Mouse (Mus musculus) gastrocnemius, postnatal 4 days (tissue): Measurements from ENCODE around the gene Prkg1. TPM values are rescaled to one million over a fixed set of nuclear protein-coding genes. Genes with fewer than 3 reads are reported as not detected.
A peak's percentile ranks its signal among the peaks of the same experiment; 100 is the strongest.

ENCODE experiments used
- DNase-seq, 2 experiments: peaks; one replicate each; pipeline ENCODE4 v3.0.0; 2021 to 2022; ENCODE audit warnings: low spot score in 2 of 2, mixed read lengths in 2 of 2
- total RNA-seq, 2 experiments: library from RNA; stranded (reverse); gene quantifications; 2 replicates each; pipeline ENCODE4 v1.2.3; 2021

Prkg1 gene
- total RNA-seq, 2 experiments from 2014 or later, result 42.3 to 50.1 TPM

DNA sequence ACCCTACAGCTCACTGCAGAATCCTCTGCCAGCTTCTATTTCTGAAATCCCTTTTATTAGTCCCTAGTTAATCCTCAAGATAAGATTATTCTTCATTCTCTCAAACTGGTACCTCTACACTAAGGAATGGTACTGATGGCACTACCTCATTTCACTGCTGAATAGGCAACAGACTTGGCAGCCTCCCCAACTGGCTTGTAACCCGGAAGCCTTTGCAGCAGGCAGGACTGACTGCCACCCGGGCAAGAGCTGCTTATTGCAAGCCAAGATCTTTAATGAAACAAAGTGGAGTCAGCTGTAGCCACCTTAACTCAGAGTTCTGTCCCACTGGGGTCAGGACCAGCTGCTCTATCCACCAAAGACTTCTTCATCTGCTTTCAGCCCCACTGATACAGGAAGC lies 117.3 kb downstream of the Prkg1 start:
- no peak for DNase-seq

DNA sequence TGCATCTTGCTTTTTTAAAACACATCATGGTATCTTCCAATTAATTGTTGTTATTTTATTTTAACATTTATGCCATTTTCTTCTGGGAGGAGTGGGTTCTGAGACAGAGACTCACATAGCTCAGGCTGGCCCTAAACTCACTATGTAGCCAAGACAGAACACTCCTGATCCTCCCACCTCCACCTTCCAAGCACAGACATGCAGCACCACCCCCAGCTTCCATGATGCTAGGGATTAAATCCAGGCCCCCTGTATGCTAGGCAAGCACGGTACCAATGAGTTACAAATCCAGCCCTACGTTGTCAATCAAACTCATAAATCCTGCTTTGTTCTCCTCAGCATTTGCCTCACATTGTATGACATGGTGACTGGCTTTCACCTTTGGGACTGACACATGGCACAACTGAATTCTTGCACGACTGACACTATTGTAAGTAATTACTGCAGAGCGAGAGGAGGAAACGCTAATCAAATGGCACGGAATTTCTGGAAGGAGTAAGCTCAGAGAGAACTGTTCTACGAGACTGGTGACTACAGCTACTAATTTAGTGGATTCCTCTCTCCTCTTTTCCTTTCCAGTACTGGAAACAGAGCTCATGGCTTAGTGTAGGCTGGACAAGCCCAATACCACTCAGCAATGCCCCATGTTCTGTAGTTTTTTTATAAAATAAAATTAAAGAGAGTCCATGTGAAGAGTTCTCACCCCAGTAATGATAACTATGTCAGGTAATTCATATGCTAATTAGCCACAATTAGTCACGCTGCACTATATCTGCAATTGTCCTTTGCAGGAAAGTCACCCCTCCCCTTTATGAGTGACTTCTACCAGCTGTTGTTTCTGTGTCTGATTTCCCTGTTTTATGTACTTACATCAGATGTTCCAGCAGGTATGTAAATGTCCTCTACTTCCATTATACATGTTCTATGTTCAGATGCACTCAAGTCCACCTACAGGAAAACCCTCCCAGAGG lies 133.6 kb downstream of the Prkg1 start:
- no peak for DNase-seq

DNA sequence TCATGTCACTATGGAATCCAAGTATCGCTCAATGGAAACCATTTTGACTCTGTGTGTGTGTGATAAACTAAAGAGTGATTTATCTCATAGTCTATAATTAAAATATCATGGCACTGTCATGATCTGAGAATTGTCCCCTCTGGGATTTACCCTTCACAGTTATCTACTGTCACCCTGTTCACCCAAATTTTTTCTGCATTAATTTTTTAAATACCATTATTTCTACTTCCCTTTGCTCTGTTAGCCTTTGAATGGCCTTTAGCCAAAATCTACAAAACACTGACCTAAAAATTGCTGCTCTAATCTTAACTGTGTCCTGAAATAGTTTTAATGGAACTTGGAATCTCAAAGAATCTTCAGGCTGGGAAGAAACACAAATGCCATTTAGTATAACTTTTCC lies 143.1 kb downstream of the Prkg1 start:
- no peak for DNase-seq

DNA sequence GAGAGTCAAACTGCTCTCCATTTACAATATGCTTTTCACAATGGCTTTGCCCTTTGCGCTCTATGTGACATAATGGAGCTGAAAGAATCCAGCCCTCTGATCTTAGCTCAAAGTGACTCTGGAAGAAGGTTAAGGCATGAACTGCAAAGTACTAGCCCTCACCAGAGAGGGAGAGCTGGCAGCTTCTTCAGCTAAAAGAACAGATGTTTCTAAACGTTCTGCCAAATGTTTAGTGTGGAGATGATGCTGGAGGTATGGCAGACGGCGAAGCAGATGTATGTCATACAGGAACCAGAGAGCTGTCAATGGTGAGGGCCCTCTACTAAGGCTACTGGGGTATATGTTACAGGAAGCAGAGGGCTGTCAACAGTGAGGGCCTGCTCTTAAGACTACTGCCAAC lies 148.0 kb downstream of the Prkg1 start:
- no peak for DNase-seq

DNA sequence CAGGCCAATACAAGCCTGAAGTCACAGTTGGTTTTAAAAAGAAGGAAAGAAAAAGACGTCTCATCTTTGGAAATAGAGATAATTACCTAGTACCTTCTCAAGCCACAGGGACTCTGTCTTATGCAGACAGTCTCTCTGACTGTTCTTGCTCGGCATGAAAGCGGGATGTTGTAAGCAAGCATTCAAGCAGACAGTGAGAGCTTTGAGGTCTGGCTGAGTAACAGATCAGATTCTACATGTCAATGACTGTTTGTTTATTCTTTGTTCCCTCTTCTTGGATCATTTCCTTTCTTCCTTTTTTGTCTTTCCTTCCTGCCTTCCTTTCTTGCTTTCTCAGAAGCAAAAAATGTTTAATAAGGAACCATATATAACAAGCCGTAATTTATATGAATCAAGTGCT lies 148.7 kb downstream of the Prkg1 start:
- no peak for DNase-seq

DNA sequence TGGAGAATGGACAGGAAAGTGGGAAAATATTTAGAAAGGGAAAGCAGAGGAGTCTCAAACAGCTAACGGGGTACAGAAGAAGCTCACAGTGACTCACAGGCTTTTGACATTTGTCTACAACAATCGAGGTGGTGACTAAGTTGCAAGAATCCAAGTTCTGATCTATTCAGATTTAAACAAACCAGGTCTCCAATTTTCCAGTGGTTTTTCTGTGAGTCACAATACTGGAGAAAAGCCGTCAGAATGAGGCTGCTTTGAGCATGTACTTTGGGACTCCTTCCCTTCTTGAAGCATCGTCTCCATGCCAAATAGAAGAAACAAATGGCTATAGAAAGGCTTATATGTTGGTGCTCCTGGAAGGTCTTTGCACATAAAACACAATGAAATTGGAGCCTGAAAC lies 151.7 kb downstream of the Prkg1 start:
- DNase-seq, result no peak

DNA sequence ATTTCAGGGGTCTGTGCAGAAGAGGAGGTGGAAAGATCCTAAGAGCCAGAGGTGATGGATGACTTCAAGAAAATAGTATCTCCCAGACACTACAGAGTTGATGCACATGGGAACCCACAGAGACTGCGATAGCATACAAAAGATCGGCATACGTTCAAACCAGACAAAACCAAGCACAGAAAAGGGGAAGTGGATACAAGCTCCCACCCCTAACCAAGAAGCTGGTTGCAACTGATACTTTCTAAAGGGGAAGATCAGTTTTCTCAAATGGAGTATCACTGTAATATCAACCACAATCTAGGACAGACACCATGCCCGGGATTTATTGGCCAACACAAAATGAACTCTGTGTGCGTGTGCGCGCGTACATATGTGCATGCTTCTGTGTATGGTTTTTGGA lies 162.3 kb downstream of the Prkg1 start:
- DNase-seq, result no peak

DNA sequence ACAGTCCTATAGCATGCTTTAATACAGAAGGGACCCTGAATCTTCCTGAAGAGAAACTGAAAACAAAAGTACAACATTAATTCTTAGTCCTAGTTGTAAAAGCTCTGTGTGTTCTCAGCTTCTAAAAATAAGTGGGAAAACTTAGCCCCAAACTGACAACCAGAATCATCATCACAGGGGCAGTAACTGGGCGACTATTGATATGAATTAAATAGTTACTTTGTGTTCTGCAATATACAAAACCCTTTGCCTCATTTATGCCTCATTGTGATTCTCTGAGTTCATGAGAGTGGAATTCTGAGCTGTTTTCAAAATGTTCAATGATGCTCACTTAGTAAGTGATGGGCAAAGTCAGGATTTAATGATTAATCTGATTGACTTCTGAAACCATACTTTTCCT lies 170.8 kb downstream of the Prkg1 start:
- DNase-seq, result no peak

DNA sequence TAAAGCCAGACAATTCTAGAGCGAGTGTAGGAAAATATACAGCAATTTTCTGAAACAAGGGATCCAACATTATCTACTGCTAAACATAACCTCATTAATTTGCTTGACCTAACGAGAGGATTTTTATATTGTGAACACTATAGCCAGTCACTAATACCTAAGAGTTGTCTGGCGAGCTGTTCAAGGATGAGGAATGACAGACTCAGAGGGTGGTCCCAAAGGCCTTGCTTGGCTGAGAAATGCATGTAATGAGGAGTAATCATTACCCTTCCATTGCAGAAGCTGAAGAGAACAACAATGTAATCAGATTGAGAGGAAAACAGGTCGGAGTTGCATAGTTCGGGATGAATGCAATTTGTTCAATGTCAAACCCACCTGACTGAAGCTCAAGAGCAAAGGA lies 174.1 kb downstream of the Prkg1 start:
- no peak for DNase-seq

DNA sequence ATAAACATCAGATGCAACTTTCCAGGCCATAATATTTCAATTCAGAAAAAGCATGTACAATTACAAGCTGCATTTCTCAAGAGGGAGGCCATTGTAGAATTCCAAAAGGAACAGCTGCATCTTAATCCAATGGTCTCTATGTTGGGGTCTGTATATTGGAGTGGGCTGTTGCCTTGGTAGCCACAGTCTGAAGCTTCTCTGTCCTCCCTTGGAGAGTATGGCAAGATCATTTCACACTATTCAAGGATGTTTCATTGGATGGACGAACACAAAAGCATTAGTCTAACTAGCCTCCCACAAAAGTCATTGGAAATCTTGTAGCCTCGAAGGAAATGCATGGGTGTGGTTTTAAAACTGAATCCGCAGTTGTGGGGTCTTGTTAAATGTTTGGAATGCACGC lies 187.7 kb downstream of the Prkg1 start:
- no peak for DNase-seq

DNA sequence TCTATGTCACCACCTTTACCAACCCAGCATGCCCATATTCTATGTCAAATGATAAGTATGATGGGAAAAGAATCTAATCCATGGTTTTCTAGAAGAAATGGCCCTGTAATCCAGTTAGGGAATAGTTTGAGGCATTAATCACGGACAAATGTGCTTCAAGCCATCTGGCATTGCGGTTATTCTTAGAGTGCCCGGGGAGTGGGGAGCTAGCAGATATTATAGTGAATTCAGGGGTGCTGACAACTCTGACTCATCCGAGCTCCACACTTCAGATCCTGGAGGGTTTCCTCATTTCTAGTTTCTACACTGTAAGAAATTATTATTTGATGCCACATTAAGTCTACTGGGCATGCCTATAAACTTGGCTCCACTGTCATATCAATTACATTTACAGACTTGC lies 200.5 kb downstream of the Prkg1 start:
- DNase-seq, result no peak

DNA sequence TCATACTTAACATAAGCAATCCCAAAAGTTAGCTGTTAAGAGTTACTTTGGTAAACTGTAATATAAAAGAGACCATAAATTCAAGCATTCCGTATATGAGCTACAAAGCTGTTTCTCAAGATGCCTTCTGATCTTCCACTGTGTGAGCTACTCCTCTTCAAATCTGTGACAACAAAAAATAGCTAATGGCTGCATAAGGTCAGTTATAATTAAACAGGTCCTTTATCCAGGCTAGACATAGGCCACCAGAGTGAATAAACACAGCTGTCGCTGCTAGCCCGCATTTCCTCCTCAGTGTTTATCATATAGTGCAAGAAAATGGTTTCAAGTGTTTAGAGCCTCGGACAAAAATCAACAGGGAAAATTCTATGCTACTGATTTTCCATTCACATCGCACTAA lies 218.8 kb downstream of the Prkg1 start:
- DNase-seq, result no peak

DNA sequence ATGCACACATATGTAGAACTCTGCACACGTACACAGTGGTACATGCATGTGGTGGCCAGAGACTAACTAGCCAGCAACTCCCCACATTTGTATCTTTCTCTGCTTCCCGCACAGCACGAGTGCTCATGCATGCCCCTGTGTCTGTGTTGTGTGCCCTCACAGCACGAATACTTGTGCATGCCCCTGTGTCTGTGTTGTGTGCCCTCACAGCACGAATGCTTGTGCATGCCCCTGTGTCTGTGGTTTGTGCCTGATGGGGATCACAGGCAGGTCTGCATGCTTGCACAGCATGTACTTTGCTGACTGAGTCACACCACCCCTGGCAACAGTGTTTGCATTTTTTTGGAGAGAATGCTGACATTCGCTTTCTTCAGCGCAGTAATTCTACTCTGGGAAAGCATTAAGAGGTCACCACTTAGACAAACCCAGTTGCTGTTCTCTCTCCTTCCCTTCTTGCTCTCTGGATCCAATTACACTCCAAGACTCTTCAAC lies 233.5 kb downstream of the Prkg1 start:
- no peak for DNase-seq

DNA sequence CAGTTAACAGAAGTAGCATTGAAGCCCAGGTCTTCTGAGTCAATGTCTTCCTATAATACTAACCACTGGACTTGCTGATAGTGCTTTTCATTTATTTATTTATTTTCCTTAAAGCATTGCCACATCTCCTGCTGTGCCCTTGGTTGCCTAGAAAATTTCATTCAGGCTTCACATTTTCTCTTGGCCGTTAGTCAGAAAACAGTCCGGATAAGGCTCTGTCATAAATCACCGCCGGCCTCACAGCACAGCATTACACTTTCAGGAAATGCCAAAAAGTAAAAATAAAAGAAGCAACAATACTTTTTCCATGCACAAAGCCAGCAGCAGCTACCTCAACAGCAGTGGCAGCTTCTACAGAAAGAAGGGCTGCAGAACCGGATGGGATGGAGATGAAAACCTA lies 234.2 kb downstream of the Prkg1 start:
- peak in 1 of 2 experiments; percentile 9 for DNase-seq

DNA sequence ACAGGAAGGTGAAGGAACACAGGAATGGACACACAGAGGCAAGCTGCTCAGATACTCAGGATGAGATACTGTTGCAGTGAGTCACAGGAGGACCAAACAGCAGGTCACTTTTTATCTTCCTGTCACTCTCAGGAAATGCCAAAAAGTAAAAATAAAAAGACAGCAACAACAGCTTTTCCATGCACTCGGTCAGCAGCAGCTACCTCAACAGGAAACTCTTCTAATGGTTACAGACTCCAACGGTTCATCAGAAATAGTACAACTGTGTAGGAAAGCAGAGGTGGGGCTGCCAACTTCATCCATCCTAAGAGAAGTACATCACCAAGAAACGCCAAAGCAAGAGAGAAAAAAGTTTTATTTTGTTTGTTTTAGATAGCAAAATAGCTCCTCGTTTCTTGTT lies 234.9 kb downstream of the Prkg1 start:
- no peak for DNase-seq

DNA sequence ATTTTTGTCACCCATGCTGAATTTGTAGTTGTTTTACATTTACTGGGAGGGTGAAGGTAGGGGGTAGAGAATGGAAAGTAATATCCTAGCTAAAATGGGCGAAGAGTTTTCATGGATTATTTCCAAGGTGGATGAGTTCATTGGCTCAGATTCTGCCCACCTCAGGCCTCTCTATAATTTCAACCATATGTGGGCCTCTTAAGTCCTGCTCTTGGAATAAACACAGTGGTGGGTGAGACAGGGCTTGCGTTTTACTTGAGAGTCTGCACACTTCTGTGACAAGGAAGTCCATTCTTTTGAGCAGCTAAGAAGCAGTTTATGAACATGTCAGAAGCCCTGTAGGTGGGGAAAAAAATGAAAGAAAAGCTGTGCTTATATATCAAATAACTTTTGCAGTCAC lies 250.3 kb downstream of the Prkg1 start:
- DNase-seq, result no peak

DNA sequence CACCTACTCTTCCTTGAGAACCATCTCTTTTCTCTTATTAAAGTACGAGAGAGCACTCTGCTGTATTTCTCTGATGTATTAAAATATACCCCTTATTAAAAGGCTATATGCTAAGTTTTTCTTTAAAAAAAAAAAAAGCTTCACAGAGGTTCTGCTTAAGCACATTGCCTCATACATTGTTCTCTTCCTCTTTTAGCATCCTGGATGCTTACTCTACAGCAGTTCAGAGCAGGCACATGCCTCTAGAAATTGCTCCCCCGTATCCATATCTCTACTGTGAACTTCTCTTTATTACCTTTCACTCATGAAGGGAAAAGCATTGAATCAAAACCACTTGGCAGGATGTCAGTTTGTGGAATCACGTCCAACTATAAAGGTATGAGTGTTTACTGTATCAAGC lies 257.0 kb downstream of the Prkg1 start:
- no peak for DNase-seq

DNA sequence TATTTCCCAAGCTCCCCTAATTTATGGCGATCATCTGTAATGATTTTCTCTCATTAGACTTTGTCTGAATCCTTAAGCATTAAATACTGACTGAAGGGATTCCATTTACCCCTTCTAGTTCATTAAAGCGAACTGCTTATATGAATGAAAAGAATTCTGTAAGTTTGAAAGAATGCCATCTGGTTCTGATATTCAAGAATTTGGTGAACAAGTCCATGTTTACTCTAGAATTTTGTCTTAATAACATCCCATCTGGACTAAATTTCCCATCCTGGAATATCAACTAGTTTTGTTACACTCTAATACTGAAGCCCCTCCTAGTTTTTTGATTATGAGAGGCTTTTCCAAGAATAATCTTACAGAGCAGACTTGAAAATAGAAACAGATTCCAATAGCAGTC lies 258.5 kb downstream of the Prkg1 start:
- no peak for DNase-seq

DNA sequence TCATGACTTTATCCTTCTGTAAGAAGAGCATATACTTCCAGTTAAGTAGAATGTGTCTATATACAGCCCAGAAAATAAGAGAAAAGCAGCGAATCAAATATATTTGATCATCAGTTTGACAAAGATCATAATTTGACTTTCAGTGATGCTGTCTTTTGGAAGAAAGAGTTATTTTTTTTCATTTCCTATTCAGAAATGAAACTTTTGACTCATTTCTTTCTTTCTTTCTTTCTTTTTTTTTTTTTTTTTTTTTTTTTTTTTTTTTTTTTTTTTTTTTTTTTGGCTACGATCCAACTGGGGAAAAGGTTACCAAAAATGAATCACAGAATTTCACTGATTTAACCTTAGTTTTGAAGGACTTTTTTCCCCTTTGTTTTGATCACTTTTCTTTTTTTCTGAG lies 259.8 kb downstream of the Prkg1 start:
- DNase-seq, result no peak

DNA sequence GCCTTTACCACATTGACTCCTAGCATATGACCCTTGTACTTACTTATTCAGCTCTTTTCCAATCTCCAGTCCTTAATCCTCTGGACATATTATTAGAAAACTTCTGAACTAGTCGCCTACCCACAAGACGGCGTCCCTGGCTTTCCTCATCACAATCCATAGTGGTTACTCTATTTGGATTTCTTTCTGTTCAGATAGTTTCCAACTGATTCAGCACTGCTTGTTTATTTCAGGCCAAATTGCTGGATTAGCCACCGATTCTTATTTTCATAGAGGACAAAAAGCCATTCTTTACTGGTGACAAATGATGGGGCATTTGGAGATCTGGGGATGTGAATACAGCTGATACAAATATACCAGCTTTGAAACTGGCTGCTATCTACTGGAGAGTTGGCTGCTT lies 267.4 kb downstream of the Prkg1 start:
- no peak for DNase-seq

DNA sequence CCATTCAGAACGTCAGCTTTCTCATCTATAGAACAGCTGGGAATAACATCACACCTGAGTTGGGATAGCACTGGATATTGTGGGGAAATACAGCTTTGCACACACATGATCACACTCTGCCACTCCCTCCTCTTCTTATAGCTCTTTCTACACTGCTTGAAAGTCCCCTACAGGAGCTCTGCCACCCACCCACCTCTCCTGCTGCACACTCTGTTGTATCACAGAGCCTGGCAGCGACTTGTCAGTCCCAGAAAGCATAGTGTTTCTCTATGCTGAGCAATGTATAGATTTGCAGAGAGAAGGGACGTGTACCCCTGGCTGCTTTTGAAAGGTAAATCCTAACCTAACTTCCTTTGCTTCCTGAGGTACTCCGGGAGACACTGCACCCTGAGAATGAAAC lies 275.2 kb downstream of the Prkg1 start:
- no peak for DNase-seq

DNA sequence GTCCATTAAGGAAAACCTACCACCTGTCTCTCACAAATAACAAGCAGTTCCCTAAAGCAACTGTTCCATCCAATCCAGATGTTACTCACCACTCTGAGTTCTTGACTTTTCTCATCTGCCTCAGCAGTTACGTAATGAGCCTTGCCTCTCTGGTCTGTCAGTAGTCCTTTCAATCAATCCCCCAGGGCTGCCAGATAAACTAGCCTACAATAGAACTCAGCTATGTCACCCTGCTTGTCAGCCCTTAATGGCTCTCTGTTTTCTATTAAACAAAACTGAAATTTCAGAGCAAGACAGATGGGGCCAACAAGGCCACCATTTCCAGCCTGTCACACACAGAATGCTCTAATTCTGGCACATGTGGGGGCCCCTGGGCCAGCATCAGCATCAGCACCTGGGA lies 293.1 kb downstream of the Prkg1 start:
- DNase-seq, result no peak

DNA sequence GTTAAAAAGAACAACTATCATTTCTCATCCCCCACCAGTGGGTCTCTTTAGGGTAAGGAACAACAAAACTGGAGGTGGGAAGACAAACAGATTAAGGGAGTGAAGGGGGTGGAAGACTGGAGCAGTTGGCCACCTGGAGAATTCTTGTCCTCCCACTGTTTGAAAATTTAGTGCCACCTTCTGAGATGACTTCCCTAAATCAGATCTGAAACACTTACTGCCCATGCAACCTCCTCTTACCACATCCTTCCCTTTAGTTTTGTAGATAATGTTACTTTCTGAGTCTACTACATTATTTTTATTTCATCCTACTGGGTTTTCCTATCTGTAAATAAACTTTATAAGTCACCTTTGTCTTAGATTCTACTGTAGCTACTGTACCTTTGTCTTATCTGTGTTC lies 304.6 kb downstream of the Prkg1 start:
- DNase-seq, result no peak
